Mouse (Mus musculus): ENCODE results near the gene Arid4b. TPM values are rescaled to one million over a fixed set of nuclear protein-coding genes. Genes with fewer than 3 reads are reported as not detected.

Arid4b gene
- total RNA-seq, 4 experiments from 2014 or later: 43.4 to 52.0 (median 50.8) TPM

Other genes with a start within 250 kb of the Arid4b start
- gene B3galnt2, start 108.8 kb upstream of the Arid4b start, total RNA-seq (2022): 10 to 100 TPM; 16.1 to 21.5 (median 17.7) TPM
- gene Tbce, start 23.6 kb upstream of the Arid4b start, total RNA-seq (2022): 10 to 100 TPM; 81.8 to 99.9 (median 86.5) TPM
- gene Ggps1, start 256 bp downstream of the Arid4b start, total RNA-seq (2022): 10 to 100 TPM; 53.0 to 74.1 (median 60.8) TPM

All from layer of hippocampus, adult 8-10 months (tissue).